Mouse (Mus musculus) hindbrain, embryonic 14.5 days (tissue): ENCODE measurements at regions not wholly inside any gene's neighbourhood (a gene's known extent, or its start where the extent isn't known, plus 50 kb on each side); places are given as distances from the start of the nearest gene placed in this dataset.
A peak's percentile ranks its signal among the peaks of the same experiment; 100 is the strongest.

Experiments used
- ATAC-seq: fragments of 200-750 bp; cut with Nextera tagmentation; 2 replicates; pipeline ENCODE4 v1.8.0; 2017; ENCODE audit warnings: moderate number of reproducible peaks, mild to moderate bottlenecking, moderate TSS enrichment, moderate library complexity; ENCODE audit not compliant: low FRiP score
- DNase-seq: peaks from one replicate; pipeline ENCODE4 v3.0.0-alpha.2; 2015; ENCODE audit warnings: low spot score
- H3K27ac ChIP-seq: fragments of 300-500 bp; sonication (generic); 2 replicates; pipeline ENCODE4 v1.5.1; 2014; ENCODE audit warnings: mild to moderate bottlenecking, moderate library complexity
- H3K27me3 ChIP-seq: fragments of 300-500 bp; sonication (generic); 2 replicates; pipeline ENCODE4 v1.6.1; 2014; ENCODE audit warnings: mild to moderate bottlenecking, low read length, mixed read lengths; ENCODE audit not compliant: control insufficient read depth, insufficient read depth
- H3K36me3 ChIP-seq: fragments of 300-500 bp; sonication (generic); replicated peaks from 2 replicates; pipeline ENCODE4 v1.6.1; 2014; ENCODE audit not compliant: control insufficient read depth, insufficient read depth
- H3K4me1 ChIP-seq: fragments of 300-500 bp; sonication (generic); replicated peaks from 2 replicates; pipeline ENCODE4 v1.6.1; 2014; ENCODE audit warnings: antibody characterized with exemption, low read length, mixed read lengths; ENCODE audit not compliant: control insufficient read depth, insufficient read depth
- H3K4me2 ChIP-seq: fragments of 300-500 bp; sonication (generic); replicated peaks from 2 replicates; pipeline ENCODE4 v1.6.1; 2014; ENCODE audit warnings: mild to moderate bottlenecking, moderate library complexity
- H3K4me3 ChIP-seq: fragments of 300-500 bp; sonication (generic); replicated peaks from 2 replicates; pipeline ENCODE4 v1.5.1; 2014; ENCODE audit warnings: mild to moderate bottlenecking, low read length
- H3K9ac ChIP-seq: fragments of 300-500 bp; sonication (generic); 2 replicates; pipeline ENCODE4 v1.6.1; 2014
- H3K9me3 ChIP-seq: fragments of 300-500 bp; sonication (generic); 2 replicates; pipeline ENCODE4 v1.6.1; 2016; ENCODE audit warnings: low read length; ENCODE audit not compliant: control insufficient read depth
- WGBS: fragments of 180-500 bp; shearing (Covaris S2); extraction: QIAGEN DNeasy Blood & Tissue Kit; methylation state at CpG from one replicate; pipeline ENCODE4 v1.1.7; 2014; 5-methylcytosine and 5-hydroxymethylcytosine counted together

DNA sequence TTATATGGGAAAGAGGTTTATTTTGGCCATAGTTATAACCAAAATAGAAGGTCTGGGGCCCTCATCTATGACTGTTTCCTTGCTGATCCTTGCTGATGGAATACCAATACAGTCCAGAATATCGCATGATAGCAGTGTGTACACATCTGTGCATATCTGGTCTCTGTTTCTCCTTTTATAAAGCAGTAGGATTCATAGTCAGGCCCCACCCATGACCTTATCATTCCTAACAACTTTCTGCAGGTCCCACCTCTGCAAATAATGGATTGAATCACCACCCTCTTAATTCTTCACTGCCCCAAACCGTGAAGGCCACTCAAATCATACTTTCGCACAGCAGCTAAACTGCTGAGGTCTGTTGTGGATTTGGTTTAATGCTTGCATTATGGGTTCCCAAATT is 186.5 kb downstream of the Fam43a start:
- Histone ChIP-seq H3K4me1 (peaks cover 12% of the 10 kb centered on the region), H3K9ac (no peak overlapping the region), H3K9me3 (no peaks in the 10 kb centered on the region), H3K4me3 (no peak overlapping the region), H3K36me3 (no peaks in the 10 kb centered on the region), H3K27ac (no peak overlapping the region), H3K4me2 (no peak overlapping the region), H3K27me3 (no peaks in the 10 kb centered on the region)
- ATAC-seq (no peak), DNase-seq (no peak)
- WGBS: 97% methylated on average over 3 of the region's 3 CpGs

DNA sequence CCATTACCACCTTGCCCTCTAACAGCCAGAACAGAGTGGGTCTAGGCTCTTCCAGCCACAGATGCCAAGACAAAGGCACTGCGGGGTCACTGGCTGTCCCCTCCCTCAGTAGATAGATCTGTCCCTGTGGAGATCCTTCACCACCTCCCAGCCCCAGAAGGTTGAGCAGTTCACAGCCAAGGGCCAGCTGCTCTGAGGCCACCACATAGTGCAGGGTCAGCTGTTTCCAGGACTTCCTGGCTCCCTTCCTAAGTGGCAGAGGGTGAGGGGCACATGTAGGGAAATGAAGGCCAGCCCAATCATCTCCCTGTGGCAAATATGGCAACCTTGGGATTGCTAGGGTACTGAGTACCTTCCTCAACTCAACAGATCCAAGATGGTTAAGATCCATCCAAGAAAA is 187.8 kb downstream of the Fam43a start:
- H3K27me3 ChIP-seq: no peaks in the 10 kb centered on the region
- H3K36me3 ChIP-seq: no peaks in the 10 kb centered on the region
- 95% methylated on average over 1 of the region's 1 CpGs for WGBS
- H3K27ac ChIP-seq: no peak overlapping the region
- DNase-seq (no peak), ATAC-seq (no peak)
- no peak overlapping the region for H3K9ac ChIP-seq
- H3K4me1 ChIP-seq: peaks cover 14% of the 10 kb centered on the region
- no peak overlapping the region for H3K4me2 ChIP-seq
- H3K4me3 ChIP-seq: no peak overlapping the region
- no peaks in the 10 kb centered on the region for H3K9me3 ChIP-seq

DNA sequence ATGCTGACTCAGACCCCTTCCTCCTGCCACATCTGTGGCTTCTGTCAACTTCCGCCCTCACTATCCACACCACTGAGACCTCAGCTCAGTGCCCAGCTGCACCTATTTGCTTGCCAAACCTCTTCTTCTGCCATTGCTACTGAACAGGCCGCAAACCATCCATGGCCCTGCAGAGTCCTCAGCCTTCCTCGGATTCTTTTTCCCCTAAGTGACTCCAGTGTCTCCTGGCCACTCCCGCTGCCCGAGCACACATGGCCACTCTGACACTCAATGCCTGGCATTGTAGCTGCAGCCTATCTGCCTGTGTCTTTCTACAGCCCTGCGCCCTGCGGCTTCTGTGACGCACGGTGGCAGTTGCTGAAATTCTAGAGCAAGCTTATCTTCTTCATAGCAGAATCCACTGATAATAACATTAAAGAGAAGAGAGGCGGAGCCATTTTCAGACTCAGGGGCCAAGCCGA is 188.8 kb downstream of the Fam43a start:
- H3K36me3 ChIP-seq: no peaks in the 10 kb centered on the region

DNA sequence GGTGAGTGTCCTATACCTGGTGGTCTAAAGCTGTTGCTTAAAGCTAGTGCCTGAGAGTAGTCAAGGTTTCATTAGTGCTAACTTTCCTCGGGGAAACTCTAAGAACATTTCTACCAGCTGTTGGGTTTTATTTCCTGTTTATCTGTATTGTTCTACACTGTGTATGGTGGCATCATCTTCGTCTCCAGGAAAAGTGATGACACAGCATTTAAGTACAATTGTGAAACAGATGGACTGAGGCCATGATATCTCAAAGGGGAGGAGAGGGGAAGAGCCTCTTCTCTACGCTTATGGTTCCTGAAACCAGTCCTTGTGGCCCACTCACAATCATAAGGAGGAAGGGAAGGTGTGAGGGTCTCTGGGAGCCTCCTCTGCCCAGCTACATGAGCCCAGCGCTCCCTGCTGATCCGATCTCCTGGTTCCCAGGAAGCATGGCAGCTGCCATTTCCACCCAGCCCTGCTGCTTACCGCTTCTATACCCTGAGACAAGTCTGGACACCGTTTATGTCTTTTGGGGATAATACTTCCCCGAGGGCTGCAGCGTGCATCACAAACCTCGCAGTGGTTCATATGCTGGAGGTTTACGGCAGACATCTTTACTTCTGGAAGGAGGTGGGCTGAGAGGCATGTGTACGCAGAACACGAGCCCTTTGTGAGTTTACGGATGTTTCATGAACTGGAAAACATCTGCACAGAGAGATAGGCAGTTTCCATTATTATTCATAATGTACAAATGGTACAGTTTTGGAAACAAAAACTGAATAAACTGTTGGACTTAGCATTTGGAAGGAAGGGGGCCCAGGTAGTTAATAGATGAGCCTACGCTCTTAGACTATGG is 189.6 kb downstream of the Fam43a start:
- Histone ChIP-seq H3K27me3 (no peaks in the 10 kb centered on the region), H3K36me3 (no peaks in the 10 kb centered on the region), H3K4me2 (no peak overlapping the region), H3K4me3 (no peak overlapping the region), H3K27ac (no peak overlapping the region), H3K9me3 (no peaks in the 10 kb centered on the region), H3K9ac (no peak overlapping the region), H3K4me1 (peaks cover 14% of the 10 kb centered on the region)
- DNase-seq (no peak), ATAC-seq (no peak)
- 85% methylated on average over 15 of the region's 15 CpGs for WGBS

More for the DNA sequence above, 188.8 kb downstream of the Fam43a start:
- Histone ChIP-seq H3K9ac (no peak overlapping the region), H3K27me3 (no peaks in the 10 kb centered on the region), H3K27ac (no peak overlapping the region), H3K9me3 (no peaks in the 10 kb centered on the region), H3K4me1 (peaks cover 14% of the 10 kb centered on the region), H3K4me2 (no peak overlapping the region), H3K4me3 (no peak overlapping the region)
- DNase-seq: no peak
- ATAC-seq: no peak
- WGBS: 87% methylated on average over 11 of the region's 11 CpGs

DNA sequence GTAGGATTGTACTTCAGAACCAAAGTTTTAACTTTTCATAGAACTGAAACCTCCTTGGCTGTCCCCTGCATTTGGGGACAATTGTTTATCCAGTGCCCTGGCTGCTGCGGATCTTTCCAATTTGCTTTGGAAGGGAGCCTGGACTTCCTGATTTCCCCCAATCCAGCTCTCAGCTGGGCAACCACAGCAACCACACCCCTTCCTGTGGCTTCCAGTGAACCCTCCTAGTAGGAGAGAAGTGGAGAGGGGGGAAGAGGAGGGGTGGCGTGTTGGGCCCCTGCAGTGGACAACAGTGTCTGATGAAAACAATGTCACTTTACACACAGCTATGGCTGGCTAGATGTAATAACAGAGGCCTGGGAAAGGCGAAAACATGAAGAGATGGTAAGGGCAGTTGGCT is 190.5 kb downstream of the Fam43a start:
- 0 out of 2 replicates have a peak, but pooled peaks have one; percentile 6 for ATAC-seq

DNA sequence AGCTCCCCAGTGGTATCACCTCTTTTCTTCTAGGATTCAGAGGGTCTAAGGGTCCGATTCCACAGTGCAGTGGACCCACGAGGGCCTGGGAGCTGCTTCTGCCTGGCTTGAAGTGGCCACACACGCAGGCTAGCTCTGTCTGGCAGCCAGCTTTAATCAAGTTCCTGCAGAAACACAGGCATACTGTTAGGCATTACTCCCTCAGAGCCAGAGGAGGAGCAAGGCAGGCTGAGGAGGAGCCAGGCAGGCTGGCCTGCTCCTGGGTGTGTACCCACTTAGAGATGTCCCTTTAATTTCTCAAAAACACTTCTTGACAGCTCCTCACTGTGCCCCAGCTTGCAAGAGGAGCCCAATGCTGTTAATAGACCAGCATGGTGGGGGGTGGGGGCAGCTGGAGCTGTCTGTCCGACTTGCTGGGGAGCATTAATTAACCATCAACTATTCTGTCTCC is 191.1 kb downstream of the Fam43a start:
- peak; percentile 78; the same call in 1 of the 2 replicates for ATAC-seq
- Histone ChIP-seq H3K9me3 (no peaks in the 10 kb centered on the region), H3K27me3 (no peaks in the 10 kb centered on the region), H3K4me3 (no peak overlapping the region), H3K36me3 (no peaks in the 10 kb centered on the region), H3K27ac (peak overlapping the region; percentile 57; the same call in 1 of the 2 replicates), H3K9ac (no peak overlapping the region), H3K4me2 (no peak overlapping the region), H3K4me1 (peaks cover 14% of the 10 kb centered on the region)
- no peak for DNase-seq
- WGBS: 28% methylated on average over 4 of the region's 4 CpGs

More for the DNA sequence above, 190.5 kb downstream of the Fam43a start:
- no peak overlapping the region for H3K4me3 ChIP-seq
- H3K27me3 ChIP-seq: no peaks in the 10 kb centered on the region
- H3K9me3 ChIP-seq: no peaks in the 10 kb centered on the region
- no peaks in the 10 kb centered on the region for H3K36me3 ChIP-seq
- no peak overlapping the region for H3K4me2 ChIP-seq
- 36% methylated on average over 3 of the region's 3 CpGs for WGBS
- peaks cover 14% of the 10 kb centered on the region for H3K4me1 ChIP-seq
- no peak overlapping the region for H3K9ac ChIP-seq
- DNase-seq: no peak
- H3K27ac ChIP-seq: peak overlapping the region; percentile 57; the same call in 1 of the 2 replicates

DNA sequence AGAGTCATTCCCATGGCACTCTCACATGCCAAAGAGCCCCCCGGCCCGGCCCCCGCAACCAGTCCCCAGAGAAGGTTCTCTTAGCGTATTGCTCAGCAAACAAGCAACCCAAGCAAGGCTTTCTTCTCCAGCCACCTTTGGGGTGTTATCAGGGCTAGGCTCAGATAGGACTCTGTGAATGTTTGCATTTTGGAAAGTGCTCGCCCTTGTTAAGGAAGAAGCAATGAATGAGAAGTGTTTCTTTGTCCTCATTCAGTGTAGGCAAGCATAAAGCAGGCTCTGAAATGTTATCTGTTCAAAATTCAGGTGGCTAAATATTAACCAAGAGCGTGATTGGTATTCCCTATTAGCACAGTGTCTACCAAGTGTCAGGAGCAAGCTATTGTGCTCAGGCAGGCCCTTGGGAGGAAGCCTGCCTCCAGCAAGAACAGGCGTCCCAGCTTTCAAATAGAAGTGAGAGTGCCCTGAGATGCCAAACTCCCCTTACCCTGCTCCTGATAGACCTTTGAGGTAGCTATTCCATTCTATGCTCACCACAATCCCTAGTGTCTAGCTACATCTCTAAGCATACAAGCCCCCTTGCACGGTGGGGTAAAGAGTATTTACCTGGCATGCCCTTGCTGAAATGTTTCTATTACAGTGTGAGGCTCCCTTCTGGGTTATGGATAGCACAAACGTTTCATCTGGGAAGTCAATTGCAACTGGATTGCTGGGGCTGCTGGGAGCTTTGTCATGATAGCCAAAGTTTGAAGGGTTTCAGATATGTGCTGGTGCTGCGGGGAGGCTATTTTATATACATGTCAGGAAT is 191.7 kb downstream of the Fam43a start:
- Histone ChIP-seq H3K4me3 (no peak overlapping the region), H3K4me1 (peaks cover 14% of the 10 kb centered on the region), H3K4me2 (no peak overlapping the region), H3K9ac (no peak overlapping the region), H3K36me3 (no peaks in the 10 kb centered on the region), H3K9me3 (no peaks in the 10 kb centered on the region), H3K27me3 (no peaks in the 10 kb centered on the region), H3K27ac (no peak overlapping the region)
- DNase-seq (no peak), ATAC-seq (no peak)
- 52% methylated on average over 10 of the region's 10 CpGs for WGBS

DNA sequence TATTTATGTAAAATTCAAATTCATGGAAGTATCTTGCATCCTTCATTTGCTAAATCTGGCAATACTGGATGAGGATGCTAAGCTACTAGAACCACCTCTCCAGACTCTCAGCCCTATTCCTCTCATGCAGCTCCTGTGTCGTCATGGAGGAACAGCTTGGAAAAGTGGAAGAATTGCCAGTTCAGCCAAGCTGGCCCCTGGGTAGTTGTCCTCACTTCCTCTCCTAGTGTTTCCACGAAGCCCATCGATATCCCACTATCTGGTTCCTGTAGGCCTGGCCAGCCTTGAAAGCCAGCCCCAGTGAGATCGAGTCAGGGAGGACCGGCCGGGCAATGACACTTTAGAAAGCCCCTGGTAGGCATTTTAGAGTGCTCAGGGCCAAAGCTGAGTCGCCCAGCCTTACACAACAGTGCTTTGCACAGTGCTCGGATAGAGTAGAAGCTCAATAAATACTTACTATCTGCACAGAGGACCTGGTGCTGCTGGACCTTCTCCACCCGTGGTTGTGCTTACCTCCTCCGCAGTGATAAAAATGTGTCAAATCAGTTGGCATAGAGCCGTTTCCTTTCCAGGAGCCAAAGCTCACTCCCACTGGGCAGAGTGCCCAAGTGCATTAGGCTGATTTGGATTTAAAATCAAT is 193.3 kb downstream of the Fam43a start:
- H3K4me3 ChIP-seq: no peak overlapping the region
- peak; percentile 56 for DNase-seq
- peaks cover 14% of the 10 kb centered on the region for H3K4me1 ChIP-seq
- WGBS: 71% methylated on average over 11 of the region's 11 CpGs
- ATAC-seq: no peak
- no peak overlapping the region for H3K4me2 ChIP-seq
- H3K36me3 ChIP-seq: no peaks in the 10 kb centered on the region
- no peak overlapping the region for H3K27ac ChIP-seq
- H3K9ac ChIP-seq: no peak overlapping the region
- H3K9me3 ChIP-seq: no peaks in the 10 kb centered on the region
- H3K27me3 ChIP-seq: no peaks in the 10 kb centered on the region

DNA sequence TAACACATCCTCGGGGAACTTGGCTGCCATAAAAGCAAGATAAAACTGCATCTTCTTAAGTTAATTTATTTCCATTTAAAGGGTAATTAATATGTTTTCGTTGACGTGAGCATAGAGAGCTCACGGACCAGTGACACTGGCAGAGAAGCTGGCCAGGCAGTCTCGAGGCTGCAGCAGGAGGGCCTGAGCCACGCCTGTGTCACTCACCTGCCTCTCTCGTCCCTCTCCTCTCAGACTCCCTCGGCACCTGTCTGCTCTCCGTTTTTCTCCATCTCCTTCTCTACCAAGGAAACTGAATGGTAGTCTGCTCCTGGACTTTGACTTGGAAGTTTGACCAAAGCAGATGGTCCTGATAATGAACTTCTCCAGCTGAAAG is 193.8 kb downstream of the Fam43a start:
- no peak for DNase-seq
- Histone ChIP-seq H3K9ac (no peak overlapping the region), H3K36me3 (no peaks in the 10 kb centered on the region), H3K4me3 (no peak overlapping the region), H3K27me3 (no peaks in the 10 kb centered on the region), H3K9me3 (no peaks in the 10 kb centered on the region), H3K4me1 (peaks cover 14% of the 10 kb centered on the region), H3K27ac (no peak overlapping the region), H3K4me2 (no peak overlapping the region)
- 41% methylated on average over 9 of the region's 9 CpGs for WGBS
- no peak for ATAC-seq
